Mouse (Mus musculus) small intestine, adult 2 months (tissue): ENCODE data around the gene Mtmr4.
A peak's percentile ranks its signal among the peaks of the same experiment; 100 is the strongest.

Experiments
- CTCF ChIP-seq: fragments of 200-500 bp; IDR thresholded peaks from 2 replicates; pipeline ENCODE4 v1.5.1; 2012; ENCODE audit warnings: low read depth, mild to moderate bottlenecking, control low read depth, inconsistent platforms, low read length, moderate library complexity, mixed read lengths; ENCODE audit not compliant: insufficient replicate concordance, insufficient read length; ENCODE audit errors: extremely low read depth
- POLR2A ChIP-seq: fragments of 200-500 bp; IDR thresholded peaks from 2 replicates; pipeline ENCODE4 v1.6.1; 2012; ENCODE audit warnings: low read depth, mild to moderate bottlenecking, control low read depth, inconsistent platforms, low read length, moderate library complexity

DNA sequence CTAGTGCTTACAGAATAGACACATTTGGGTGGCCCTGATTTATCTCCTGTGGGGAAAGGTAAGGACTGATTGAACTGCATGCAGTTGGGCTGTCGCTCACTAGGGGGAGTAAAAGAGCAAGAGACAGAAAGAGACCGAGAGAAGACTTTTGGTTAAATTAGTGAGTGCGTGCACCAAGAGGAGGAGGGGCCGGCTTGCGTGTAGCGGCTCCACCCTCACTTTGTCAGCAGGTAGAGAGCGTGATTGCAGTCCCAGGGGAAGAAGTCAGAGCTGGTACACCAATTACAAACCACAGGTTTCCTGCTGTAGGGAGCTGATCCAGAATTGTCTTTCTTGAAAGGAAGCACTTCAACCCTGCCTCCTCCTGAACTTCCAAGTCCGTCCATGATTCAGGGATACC is 70.4 kb downstream of the Mtmr4 start, which contains the start of gene Rnf43:
- peak; percentile 60; the same call in 1 of the 2 replicates for TF ChIP-seq CTCF
- TF ChIP-seq POLR2A, result peak; percentile 52; the same call in 1 of the 2 replicates
